9 mouse cellular contexts compared by ENCODE assay signal in genomic region chr16:38756177-38756503, GRCm38 (mm10). TPM values are rescaled to one million over a fixed set of nuclear protein-coding genes. Genes with fewer than 3 reads are reported as not detected.
DNase-seq lines count a peak whose midpoint lies in the region; ATAC-seq and TF ChIP-seq lines count a peak whose summit lies in the region.
"Had no signal": no experiment of that assay in that cellular context is flagged by ENCODE, and none has a peak within 500 bp of the region (broad histone marks: within the 10 kb centered on the region; RNA-seq: fewer than 3 reads in every experiment).

No protein-coding gene starts in this region.

- WGBS in liver, embryonic 13.5 days (ENCODE audit: insufficient replicate concordance): 22% methylated on average over 5 of the region's 5 CpGs

- peak; percentile 77 for ATAC-seq in Patski
- ATAC-seq in liver, embryonic 13.5 days (ENCODE audit: low read depth): no peak

- H3K36me3 ChIP-seq in liver, embryonic 13.5 days: no peaks in the 10 kb centered on the region
- H3K36me3 ChIP-seq: liver, embryonic 15.5 days had no signal

- peaks cover 35% of the 10 kb centered on the region for H3K4me1 ChIP-seq in liver, embryonic 13.5 days (replicated peaks)

- CTCF ChIA-PET in Patski (lab: Charles Lee): interaction anchor here (0.9 to 1.4 kb wide), 4 partner anchors 9 to 27 kb away, joined by 3 read pairs; no protein-coding TSS in a partner anchor

- DNase-seq in gastrocnemius, adult 2 months: peak; percentile 40
- DNase-seq in gastrocnemius, adult 18-20 months (ENCODE audit: low spot score): no peak
- peak; percentile 38 for DNase-seq in Patski (ENCODE audit: low read depth, low spot score)
- DNase-seq in heart, postnatal 10 days: peak; percentile 40 to 43
- no peak for DNase-seq in liver, embryonic 13.5 days
- DNase-seq in left cerebral cortex, adult 18-20 months (ENCODE audit: low spot score in 2 of 2): no peak
- no peak for DNase-seq in ovary, postnatal 14 days (ENCODE audit: low spot score)
- DNase-seq in frontal cortex, postnatal 25 days (ENCODE audit: low spot score in 2 of 2): no peak

- H3K27me3 ChIP-seq in Patski: no peaks in the 10 kb centered on the region
- H3K27me3 ChIP-seq in liver, embryonic 13.5 days: peaks cover 64% of the 10 kb centered on the region

- no peaks in the 10 kb centered on the region for H3K9me3 ChIP-seq in liver, embryonic 13.5 days (replicated peaks)
- H3K9me3 ChIP-seq: liver, embryonic 15.5 days had no signal

- TF ChIP-seq CTCF in gastrocnemius, adult 2 months (IDR thresholded peaks at IDR 0.05): no peak
- no peak for TF ChIP-seq CTCF in Patski (IDR thresholded peaks at IDR 0.05)

- POLR2A ChIA-PET in Patski (lab: Charles Lee): no interaction called here

- H3K9ac ChIP-seq in liver, embryonic 13.5 days: no peak overlapping the region
- H3K9ac ChIP-seq: liver, embryonic 15.5 days had no signal

- H3K4me3 ChIP-seq in gastrocnemius, adult 2 months: no peak overlapping the region
- no peak overlapping the region for H3K4me3 ChIP-seq in liver, embryonic 13.5 days (replicated peaks)
- H3K4me3 ChIP-seq: liver, embryonic 15.5 days had no signal

- in situ Hi-C loops in Patski (cut with MboI; ENCODE audit: low pct_unique_long_range_greater_than_20kb): no loop called here

- peak overlapping the region; percentile 41 for H3K27ac ChIP-seq in gastrocnemius, adult 2 months
- peak overlapping the region; percentile 69 for H3K27ac ChIP-seq in liver, embryonic 13.5 days
- H3K27ac ChIP-seq: liver, embryonic 15.5 days had no signal

- intact Hi-C loops in gastrocnemius, adult 2 months (cut with DNase I): no loop called here
- intact Hi-C loops in heart, postnatal 10 days (cut with DNase I): no loop called here

- H3K4me2 ChIP-seq in liver, embryonic 13.5 days: peak overlapping the region; percentile 48; the same call in 1 of the 2 replicates
- H3K4me2 ChIP-seq: liver, embryonic 15.5 days had no signal

RNA-seq across cellular contexts. Expression of gene B4galt4, which starts 14.1 kb away (rescaled TPM):
- total RNA-seq in gastrocnemius, adult 2 months (2021): 1 to 10 TPM; 3.3 to 7.0 TPM
- total RNA-seq in gastrocnemius, adult 18-20 months (2021): 1 to 10 TPM; 3.5 to 4.3 TPM
- polyA plus RNA-seq in Patski (2021): 13.0 TPM
- total RNA-seq in heart, postnatal 10 days (2021): 10 to 100 TPM; 10.1 to 13.0 TPM
- 3.6 and 4.1 TPM in 2 replicates for polyA plus RNA-seq in liver, embryonic 13.5 days (2015; fragmentation: Nextera tagmentation; extraction: Ambion mirVana)
- 10 to 100 TPM; 21.5 to 23.0 TPM for total RNA-seq in left cerebral cortex, adult 18-20 months (2021)

RNA-seq across cellular contexts. Expression of gene Arhgap31, which starts 43.1 kb away (rescaled TPM):
- 10 to 100 TPM; 11.9 to 18.6 TPM for total RNA-seq in gastrocnemius, adult 2 months (2021)
- total RNA-seq in gastrocnemius, adult 18-20 months (2021): 10 to 100 TPM; 12.9 to 15.9 TPM
- 0.24 TPM for polyA plus RNA-seq in Patski (2021)
- 10 to 100 TPM; 58.3 to 65.7 TPM for total RNA-seq in heart, postnatal 10 days (2021)
- polyA plus RNA-seq in liver, embryonic 13.5 days (2015; fragmentation: Nextera tagmentation; extraction: Ambion mirVana): 1.2 and 1.6 TPM in 2 replicates
- 10 to 100 TPM; 14.7 to 17.8 TPM for total RNA-seq in left cerebral cortex, adult 18-20 months (2021)

RNA-seq across cellular contexts. Expression of gene Upk1b, which starts 44.0 kb away (rescaled TPM):
- not detected for total RNA-seq in gastrocnemius, adult 2 months (2021)
- total RNA-seq in gastrocnemius, adult 18-20 months (2021): not detected
- polyA plus RNA-seq in Patski (2021): not detected
- total RNA-seq in heart, postnatal 10 days (2021): 1 to 10 TPM; 6.2 to 7.9 TPM
- 1.6 and 1.7 TPM in 2 replicates for polyA plus RNA-seq in liver, embryonic 13.5 days (2015; fragmentation: Nextera tagmentation; extraction: Ambion mirVana)
- total RNA-seq in left cerebral cortex, adult 18-20 months (2021): 1 to 10 TPM; 2.2 to 3.0 TPM

Comparison
In these comparisons a context has a peak if more than half of its experiments do, and no peak if none do; other contexts are left out.
1. DNase-seq: peak in gastrocnemius, adult 2 months (single experiment), Patski (single experiment) and heart, postnatal 10 days (2 of 2); none in gastrocnemius, adult 18-20 months (single experiment), liver, embryonic 13.5 days (single experiment), left cerebral cortex, adult 18-20 months (0 of 2), ovary, postnatal 14 days (single experiment) and frontal cortex, postnatal 25 days (0 of 2).